Mouse (Mus musculus) thymus, adult 2 months (tissue): Measurements from ENCODE around the gene Gm20696. TPM values are rescaled to one million over a fixed set of nuclear protein-coding genes. Genes with fewer than 3 reads are reported as not detected.
A peak's percentile ranks its signal among the peaks of the same experiment; 100 is the strongest.

Experiments used
- DNase-seq: peaks from one replicate; pipeline ENCODE4 v3.0.0; 2021
- H3K27ac ChIP-seq: fragments of 200-500 bp; 2 replicates; pipeline ENCODE4 v1.5.1; 2012; ENCODE audit warnings: low read length, control low read depth; ENCODE audit not compliant: control insufficient read depth, insufficient read depth
- H3K27me3 ChIP-seq: fragments of 200-500 bp; 2 replicates; pipeline ENCODE4 v1.6.1; 2012; ENCODE audit warnings: mild to moderate bottlenecking, low read length, moderate library complexity, mixed read lengths; ENCODE audit not compliant: control insufficient read depth, insufficient read depth
- H3K36me3 ChIP-seq: fragments of 200-500 bp; 2 replicates; pipeline ENCODE4 v1.6.1; 2012; ENCODE audit warnings: mild to moderate bottlenecking, low read length, moderate library complexity; ENCODE audit not compliant: control insufficient read depth, insufficient read depth
- H3K4me1 ChIP-seq: fragments of 200-500 bp; replicated peaks from 2 replicates; pipeline ENCODE4 v1.6.1; 2012; ENCODE audit warnings: low read length; ENCODE audit not compliant: control insufficient read depth, insufficient read depth
- H3K4me3 ChIP-seq: fragments of 200-500 bp; 2 replicates; pipeline ENCODE4 v1.5.1; 2012; ENCODE audit warnings: mild to moderate bottlenecking, low read length, control low read depth, moderate library complexity; ENCODE audit not compliant: control insufficient read depth, insufficient read depth
- CTCF ChIP-seq: fragments of 200-500 bp; IDR thresholded peaks from 2 replicates; pipeline ENCODE4 v1.5.1; 2012; ENCODE audit warnings: mild to moderate bottlenecking, control low read depth, low read length, moderate library complexity, borderline replicate concordance; ENCODE audit not compliant: control insufficient read depth, poor library complexity, insufficient read depth; ENCODE audit errors: extremely low read depth
- POLR2A ChIP-seq: fragments of 200-500 bp; IDR thresholded peaks from 2 replicates; pipeline ENCODE4 v1.6.1; 2012; ENCODE audit warnings: mild to moderate bottlenecking, low read length, control low read depth, moderate library complexity; ENCODE audit not compliant: control insufficient read depth, poor library complexity, insufficient read depth; ENCODE audit errors: extremely low read depth
- WGBS: fragments of 180-500 bp; shearing (Covaris S2); methylation state at CpG from one replicate; pipeline ENCODE4 v1.1.7; 2018; 5-methylcytosine and 5-hydroxymethylcytosine counted together
- polyA plus RNA-seq: library from polyadenylated mRNA; depleted of rRNA; stranded (reverse); fragments of >200 nt; gene quantifications from 2 replicates; pipeline ENCODE4 v1.2.3, GENCODE M21; 2012; rRNA removed

Gm20696 gene
- 2.7 and 3.3 TPM in 2 replicates for polyA plus RNA-seq

GRCm38 (mm10) chr6:99666318-99667171, at the start of gene Gm20696, which contains the start of gene Eif4e3:
Gm20696 (minus strand) TSS chr6:99666797.
Eif4e3 (minus strand) TSS chr6:99666771.
- WGBS: 1% methylated on average over 69 of the region's 75 CpGs

GRCm38 (mm10) chr6:99715913-99716312, 49.3 kb upstream of the Gm20696 start:
- WGBS: 55% methylated on average over 6 of the region's 6 CpGs
- no peaks in the 10 kb centered on the region for H3K4me1 ChIP-seq
- no peaks in the 10 kb centered on the region for H3K27me3 ChIP-seq
- no peak for DNase-seq
- no peak overlapping the region for H3K4me3 ChIP-seq
- H3K36me3 ChIP-seq: no peaks in the 10 kb centered on the region
- H3K27ac ChIP-seq: no peak overlapping the region
- TF ChIP-seq CTCF (no peak), POLR2A (no peak)

More at GRCm38 (mm10) chr6:99666318-99667171, at the start of gene Gm20696, which contains the start of gene Eif4e3:
- TF ChIP-seq POLR2A: no peak
- 0 out of 2 replicates have a peak, but pooled peaks have one; percentile 14 for TF ChIP-seq CTCF
- Histone ChIP-seq H3K36me3 (no peaks in the 10 kb centered on the region), H3K27me3 (no peaks in the 10 kb centered on the region), H3K4me3 (peak within 1 kb of the TSS; percentile 94), H3K4me1 (peaks cover 40% of the 10 kb centered on the region), H3K27ac (peak within 1 kb of the TSS; percentile 81)
- peak; percentile 58 for DNase-seq

- WGBS: 75% methylated on average over 6 of the region's 6 CpGs
- H3K27ac ChIP-seq: no peak overlapping the region
- H3K27me3 ChIP-seq: no peaks in the 10 kb centered on the region
- DNase-seq: no peak
- TF ChIP-seq POLR2A (no peak), CTCF (no peak)
- no peaks in the 10 kb centered on the region for H3K4me1 ChIP-seq
- H3K36me3 ChIP-seq: no peaks in the 10 kb centered on the region
- H3K4me3 ChIP-seq: no peak overlapping the region
Observed at GRCm38 (mm10) chr6:99715191-99715590, 48.6 kb upstream of the Gm20696 start.

GRCm38 (mm10) chr6:99713256-99713655, 46.7 kb upstream of the Gm20696 start:
- 91% methylated on average over 5 of the region's 5 CpGs for WGBS
- H3K4me1 ChIP-seq: no peaks in the 10 kb centered on the region
- no peaks in the 10 kb centered on the region for H3K36me3 ChIP-seq
- no peak overlapping the region for H3K27ac ChIP-seq
- no peak for DNase-seq
- H3K4me3 ChIP-seq: no peak overlapping the region
- TF ChIP-seq POLR2A: no peak
- no peak for TF ChIP-seq CTCF
- no peaks in the 10 kb centered on the region for H3K27me3 ChIP-seq

GRCm38 (mm10) chr6:99711576-99712101, 45.0 kb upstream of the Gm20696 start:
- Histone ChIP-seq H3K4me1 (no peaks in the 10 kb centered on the region), H3K27ac (no peak overlapping the region), H3K27me3 (no peaks in the 10 kb centered on the region), H3K36me3 (no peaks in the 10 kb centered on the region), H3K4me3 (no peak overlapping the region)
- TF ChIP-seq CTCF: no peak
- no peak for TF ChIP-seq POLR2A
- 77% methylated on average over 11 of the region's 11 CpGs for WGBS
- DNase-seq: no peak

GRCm38 (mm10) chr6:99700484-99700883, 33.9 kb upstream of the Gm20696 start:
- TF ChIP-seq CTCF (no peak), POLR2A (no peak)
- DNase-seq: no peak
- Histone ChIP-seq H3K4me1 (no peaks in the 10 kb centered on the region), H3K27me3 (no peaks in the 10 kb centered on the region; the same call in 1 of the 2 replicates), H3K4me3 (no peak overlapping the region), H3K27ac (no peak overlapping the region), H3K36me3 (no peaks in the 10 kb centered on the region)
- 85% methylated on average over 3 of the region's 3 CpGs for WGBS
